In genomic region chr17:34165033-34165730, GRCm38 (mm10) we compare ENCODE assay signal across 13 mouse cellular contexts. TPM values are rescaled to one million over a fixed set of nuclear protein-coding genes. Genes with fewer than 3 reads are reported as not detected.
DNase-seq lines count a peak whose midpoint lies in the region; ATAC-seq and TF ChIP-seq lines count a peak whose summit lies in the region.
"Had no signal": no experiment of that assay in that cellular context is flagged by ENCODE, and none has a peak within 500 bp of the region (broad histone marks: within the 10 kb centered on the region; RNA-seq: fewer than 3 reads in every experiment).

No protein-coding gene starts in this region.

- no peaks in the 10 kb centered on the region for H3K36me3 ChIP-seq in kidney, adult 2 months (ENCODE audit: control insufficient read depth, insufficient read depth, low read length)
- no peaks in the 10 kb centered on the region for H3K36me3 ChIP-seq in kidney, embryonic 15.5 days
- H3K36me3 ChIP-seq in hindbrain, embryonic 12.5 days, result no peaks in the 10 kb centered on the region
- H3K36me3 ChIP-seq: hindbrain, embryonic 15.5 days; limb, embryonic 15.5 days had no signal

- no peak overlapping the region for H3K27ac ChIP-seq in kidney, adult 2 months (ENCODE audit: insufficient read depth, low read depth, low read length)
- no peak overlapping the region for H3K27ac ChIP-seq in kidney, embryonic 15.5 days
- no peak overlapping the region for H3K27ac ChIP-seq in hindbrain, embryonic 12.5 days
- H3K27ac ChIP-seq: hindbrain, embryonic 15.5 days; limb, embryonic 15.5 days had no signal

- 74% methylated on average over 6 of the region's 6 CpGs for WGBS in kidney, adult 2 months
- 79% methylated on average over 6 of the region's 6 CpGs for WGBS in kidney, embryonic 15.5 days
- WGBS in hindbrain, embryonic 12.5 days, result 83% methylated on average over 6 of the region's 6 CpGs

- H3K9ac ChIP-seq in kidney, embryonic 15.5 days, result no peak overlapping the region
- no peak overlapping the region for H3K9ac ChIP-seq in hindbrain, embryonic 12.5 days
- H3K9ac ChIP-seq: hindbrain, embryonic 15.5 days; limb, embryonic 15.5 days had no signal

- H3K4me2 ChIP-seq in kidney, embryonic 15.5 days, result no peak overlapping the region
- no peak overlapping the region for H3K4me2 ChIP-seq in hindbrain, embryonic 12.5 days (replicated peaks)
- H3K4me2 ChIP-seq: hindbrain, embryonic 15.5 days; limb, embryonic 15.5 days had no signal

- intact Hi-C loops in gastrocnemius, postnatal 36 days (cut with DNase I), result loop anchor here (5.0 kb wide), 1 partner anchor 63 kb away; no protein-coding TSS in a partner anchor

- no peak for TF ChIP-seq POLR2A in kidney, adult 2 months (IDR thresholded peaks at IDR 0.05; ENCODE audit: low read depth, low read length)

- no peak for DNase-seq in kidney, adult 2 months
- peak; percentile 52 for DNase-seq in A20 (ENCODE audit: low read depth, low spot score)
- peak; percentile 38 for DNase-seq in NIH3T3 (ENCODE audit: low read depth)
- no peak for DNase-seq in gastrocnemius, postnatal 36 days
- no peak for DNase-seq in frontal cortex, adult 2 months (ENCODE audit: extremely low spot score in 1 of 2, low spot score in 1 of 2)
- DNase-seq: adrenal gland, postnatal 25 days; heart, adult 18-20 months; layer of hippocampus, adult 9-11 months had no signal

- ATAC-seq in kidney, embryonic 15.5 days (replicated peaks; ENCODE audit: low FRiP score), result no peak
- peak; percentile 83 for ATAC-seq in megakaryocyte, adult 5-6 weeks (ENCODE audit: poor library complexity, severe bottlenecking)
- no peak for ATAC-seq in hindbrain, embryonic 12.5 days (ENCODE audit: low FRiP score)

- H3K9me3 ChIP-seq in kidney, embryonic 15.5 days (replicated peaks), result no peaks in the 10 kb centered on the region
- no peaks in the 10 kb centered on the region; the same call in none of the 2 replicates for H3K9me3 ChIP-seq in hindbrain, embryonic 12.5 days (replicated peaks)
- H3K9me3 ChIP-seq: hindbrain, embryonic 15.5 days; limb, embryonic 15.5 days had no signal

- H3K4me1 ChIP-seq in kidney, adult 2 months (ENCODE audit: control insufficient read depth, insufficient read depth, low read length), result no peaks in the 10 kb centered on the region
- no peaks in the 10 kb centered on the region for H3K4me1 ChIP-seq in kidney, embryonic 15.5 days
- H3K4me1 ChIP-seq in hindbrain, embryonic 12.5 days, result no peaks in the 10 kb centered on the region
- H3K4me1 ChIP-seq: hindbrain, embryonic 15.5 days; limb, embryonic 15.5 days had no signal

- no peaks in the 10 kb centered on the region for H3K27me3 ChIP-seq in kidney, adult 2 months (replicated peaks; ENCODE audit: control insufficient read depth, insufficient read depth, low read length)
- 0 out of 2 replicates have a peak, but pooled peaks cover 6% of the 10 kb centered on the region for H3K27me3 ChIP-seq in kidney, embryonic 15.5 days
- H3K27me3 ChIP-seq in hindbrain, embryonic 12.5 days, result peaks cover 8% of the 10 kb centered on the region; the same call in 1 of the 2 replicates
- H3K27me3 ChIP-seq: hindbrain, embryonic 15.5 days had no signal

- H3K4me3 ChIP-seq in kidney, adult 2 months (ENCODE audit: insufficient read depth, low read depth, low read length), result no peak overlapping the region
- H3K4me3 ChIP-seq in kidney, embryonic 15.5 days (replicated peaks), result no peak overlapping the region
- no peak overlapping the region for H3K4me3 ChIP-seq in hindbrain, embryonic 12.5 days
- H3K4me3 ChIP-seq: hindbrain, embryonic 15.5 days; limb, embryonic 15.5 days had no signal

- peak; percentile 32 for TF ChIP-seq CTCF in kidney, adult 2 months (conservative IDR thresholded peaks at IDR 0.05; ENCODE audit: insufficient read depth, insufficient read length, low read depth, low read length)

RNA-seq across cellular contexts. Expression of gene H2-DMb1, which starts 12.3 kb away (rescaled TPM):
- polyA plus RNA-seq in kidney, adult 2 months (2012; rRNA removed), result 72.3 and 80.5 TPM in 2 replicates
- polyA plus RNA-seq in kidney, embryonic 15.5 days (2015; fragmentation: Nextera tagmentation; extraction: Ambion mirVana), result 4.9 and 6.0 TPM in 2 replicates
- 105 and 109 TPM in 2 replicates for total RNA-seq in megakaryocyte, adult 5-6 weeks (2015)
- 110 and 132 TPM in 2 replicates for total RNA-seq in megakaryocyte, adult 5-6 weeks (2017)
- 1.4 and 2.1 TPM in 2 replicates for polyA plus RNA-seq in hindbrain, embryonic 12.5 days (2016; fragmentation: Nextera tagmentation; extraction: Ambion mirVana)
- 1 to 10 TPM in 1 of 2 experiments, under 1 TPM in 1; 0.71 to 1.2 TPM for total RNA-seq in gastrocnemius, postnatal 36 days (2021)
- polyA plus RNA-seq in frontal cortex, adult 2 months (2012; rRNA removed), result 3.1 and 3.5 TPM in 2 replicates

RNA-seq across cellular contexts. Expression of gene H2-DMb2, which starts 22.1 kb away (rescaled TPM):
- polyA plus RNA-seq in kidney, adult 2 months (2012; rRNA removed), result 3.2 and 15.6 TPM in 2 replicates
- 22.6 and 25.3 TPM in 2 replicates for polyA plus RNA-seq in kidney, embryonic 15.5 days (2015; fragmentation: Nextera tagmentation; extraction: Ambion mirVana)
- 8.9 and 9.6 TPM in 2 replicates for total RNA-seq in megakaryocyte, adult 5-6 weeks (2015)
- total RNA-seq in megakaryocyte, adult 5-6 weeks (2017), result 12.4 and 18.3 TPM in 2 replicates
- 0.21 TPM in 1 of 2 replicates, not detected in the other for polyA plus RNA-seq in hindbrain, embryonic 12.5 days (2016; fragmentation: Nextera tagmentation; extraction: Ambion mirVana)
- under 1 TPM; 0.35 to 0.48 TPM for total RNA-seq in gastrocnemius, postnatal 36 days (2021)
- polyA plus RNA-seq in frontal cortex, adult 2 months (2012; rRNA removed), result 0.99 and 1.1 TPM in 2 replicates

RNA-seq across cellular contexts. Expression of gene Tap1, which starts 22.2 kb away (rescaled TPM):
- 14.5 and 19.4 TPM in 2 replicates for polyA plus RNA-seq in kidney, adult 2 months (2012; rRNA removed)
- 3.5 and 3.8 TPM in 2 replicates for polyA plus RNA-seq in kidney, embryonic 15.5 days (2015; fragmentation: Nextera tagmentation; extraction: Ambion mirVana)
- total RNA-seq in megakaryocyte, adult 5-6 weeks (2015), result 43.4 and 46.2 TPM in 2 replicates
- total RNA-seq in megakaryocyte, adult 5-6 weeks (2017), result 96.5 and 101 TPM in 2 replicates
- 1.8 and 2.2 TPM in 2 replicates for polyA plus RNA-seq in hindbrain, embryonic 12.5 days (2016; fragmentation: Nextera tagmentation; extraction: Ambion mirVana)
- total RNA-seq in gastrocnemius, postnatal 36 days (2021), result 1 to 10 TPM; 1.6 to 1.8 TPM
- 4.0 and 4.1 TPM in 2 replicates for polyA plus RNA-seq in frontal cortex, adult 2 months (2012; rRNA removed)

RNA-seq across cellular contexts. Expression of gene Psmb9, which starts 22.4 kb away (rescaled TPM):
- polyA plus RNA-seq in kidney, adult 2 months (2012; rRNA removed), result 21.5 and 32.3 TPM in 2 replicates
- polyA plus RNA-seq in kidney, embryonic 15.5 days (2015; fragmentation: Nextera tagmentation; extraction: Ambion mirVana), result 3.0 and 3.2 TPM in 2 replicates
- total RNA-seq in megakaryocyte, adult 5-6 weeks (2015), result 142 and 149 TPM in 2 replicates
- 78.7 and 125 TPM in 2 replicates for total RNA-seq in megakaryocyte, adult 5-6 weeks (2017)
- polyA plus RNA-seq in hindbrain, embryonic 12.5 days (2016; fragmentation: Nextera tagmentation; extraction: Ambion mirVana), result 1.0 TPM in 2 replicates
- 1 to 10 TPM; 1.0 to 1.9 TPM for total RNA-seq in gastrocnemius, postnatal 36 days (2021)
- polyA plus RNA-seq in frontal cortex, adult 2 months (2012; rRNA removed), result 4.5 and 4.7 TPM in 2 replicates

RNA-seq across cellular contexts. Expression of gene Psmb8, which starts 32.3 kb away (rescaled TPM):
- 34.2 and 58.1 TPM in 2 replicates for polyA plus RNA-seq in kidney, adult 2 months (2012; rRNA removed)
- polyA plus RNA-seq in kidney, embryonic 15.5 days (2015; fragmentation: Nextera tagmentation; extraction: Ambion mirVana), result 6.0 and 7.1 TPM in 2 replicates
- 230 and 263 TPM in 2 replicates for total RNA-seq in megakaryocyte, adult 5-6 weeks (2015)
- total RNA-seq in megakaryocyte, adult 5-6 weeks (2017), result 339 and 455 TPM in 2 replicates
- polyA plus RNA-seq in hindbrain, embryonic 12.5 days (2016; fragmentation: Nextera tagmentation; extraction: Ambion mirVana), result 1.8 and 2.9 TPM in 2 replicates
- total RNA-seq in gastrocnemius, postnatal 36 days (2021), result 1 to 10 TPM; 3.1 to 3.5 TPM
- 10.1 and 12.1 TPM in 2 replicates for polyA plus RNA-seq in frontal cortex, adult 2 months (2012; rRNA removed)

Comparison
In these comparisons a context has a peak if more than half of its experiments do, and no peak if none do; other contexts are left out.
1. RNA of gene H2-DMb1, which starts 12.3 kb away (polyA plus RNA-seq): 72.3 to 80.5 TPM in kidney, adult 2 months; 4.9 to 6.0 TPM in kidney, embryonic 15.5 days, 3.1 to 3.5 TPM in frontal cortex, adult 2 months and 1.4 to 2.1 TPM in hindbrain, embryonic 12.5 days; every median in the first group is over 10 times any median in the second.
2. DNase-seq: peak in A20 (single experiment) and NIH3T3 (single experiment); none in kidney, adult 2 months (single experiment), gastrocnemius, postnatal 36 days (0 of 2) and frontal cortex, adult 2 months (0 of 2).